Mouse (Mus musculus) megakaryocyte, embryonic 14.5 days (primary cell): Measurements from ENCODE around the gene Sox5. TPM values are rescaled to one million over a fixed set of nuclear protein-coding genes. Genes with fewer than 3 reads are reported as not detected.
A peak's percentile ranks its signal among the peaks of the same experiment; 100 is the strongest.

Experiments
- H3K27me3 ChIP-seq: replicated peaks from 2 replicates; pipeline ENCODE3; 2012; ENCODE audit warnings: inconsistent platforms
- H3K36me3 ChIP-seq: replicated peaks from 2 replicates; pipeline ENCODE3; 2012; ENCODE audit warnings: low read length, inconsistent platforms, mixed read lengths
- H3K4me1 ChIP-seq: 2 replicates; pipeline ENCODE4 v1.6.1; 2012; ENCODE audit warnings: inconsistent platforms
- H3K4me3 ChIP-seq: replicated peaks from 2 replicates; pipeline ENCODE3; 2012; ENCODE audit warnings: moderate library complexity, mild to moderate bottlenecking, inconsistent platforms
- H3K9me3 ChIP-seq: 2 replicates; pipeline ENCODE4 v1.6.1; 2012; ENCODE audit warnings: inconsistent platforms
- FLI1 ChIP-seq: IDR thresholded peaks from 2 replicates; pipeline ENCODE4 v1.6.1; 2012; ENCODE audit warnings: low read length, inconsistent platforms, mixed read lengths
- GATA1 ChIP-seq: IDR thresholded peaks from 3 replicates; pipeline ENCODE4 v1.6.1; 2012; ENCODE audit warnings: mixed read lengths, low read length, inconsistent platforms, borderline replicate concordance
- polyA plus RNA-seq: library from polyadenylated mRNA; stranded (reverse); fragments of >175 nt; gene quantifications from 2 replicates; pipeline ENCODE4 v1.2.3, GENCODE M21; 2012; ENCODE audit warnings: low replicate concordance; ENCODE audit not compliant: insufficient read depth

Gene Sox5
- polyA plus RNA-seq, 1 experiment = 0.07 TPM

GRCm38 (mm10) chr6:144693211-144693899 is 88.4 kb downstream of the Sox5 start:
- H3K4me1 ChIP-seq = peaks cover 41% of the 10 kb centered on the region
- TF ChIP-seq GATA1 = no peak
- no peak for TF ChIP-seq FLI1
- no peaks in the 10 kb centered on the region for H3K36me3 ChIP-seq
- no peak overlapping the region for H3K4me3 ChIP-seq
- H3K9me3 ChIP-seq = no peaks in the 10 kb centered on the region
- no peaks in the 10 kb centered on the region for H3K27me3 ChIP-seq

- Histone ChIP-seq H3K9me3 (no peaks in the 10 kb centered on the region), H3K36me3 (no peaks in the 10 kb centered on the region), H3K4me3 (no peak overlapping the region), H3K27me3 (no peaks in the 10 kb centered on the region), H3K4me1 (peaks cover 51% of the 10 kb centered on the region)
- TF ChIP-seq FLI1 (no peak), GATA1 (no peak)
These were observed 90.3 kb downstream of the Sox5 start for GRCm38 (mm10) chr6:144691298-144692041.

- no peaks in the 10 kb centered on the region for H3K27me3 ChIP-seq
- no peaks in the 10 kb centered on the region for H3K36me3 ChIP-seq
- peaks cover 40% of the 10 kb centered on the region for H3K4me1 ChIP-seq
- H3K9me3 ChIP-seq = no peaks in the 10 kb centered on the region
- no peak overlapping the region for H3K4me3 ChIP-seq
- TF ChIP-seq FLI1 (no peak), GATA1 (no peak)
These were observed 92.7 kb downstream of the Sox5 start for GRCm38 (mm10) chr6:144689076-144689475.

GRCm38 (mm10) chr6:144687681-144688080 is 94.1 kb downstream of the Sox5 start:
- no peaks in the 10 kb centered on the region for H3K9me3 ChIP-seq
- H3K27me3 ChIP-seq = no peaks in the 10 kb centered on the region
- TF ChIP-seq FLI1 = no peak
- TF ChIP-seq GATA1 = no peak
- H3K36me3 ChIP-seq = no peaks in the 10 kb centered on the region
- H3K4me1 ChIP-seq = peaks cover 31% of the 10 kb centered on the region
- no peak overlapping the region for H3K4me3 ChIP-seq

GRCm38 (mm10) chr6:144681045-144681789 is 100.6 kb downstream of the Sox5 start:
- TF ChIP-seq FLI1 = no peak
- no peak for TF ChIP-seq GATA1
- no peaks in the 10 kb centered on the region for H3K27me3 ChIP-seq
- H3K4me3 ChIP-seq = no peak overlapping the region
- peaks cover 28% of the 10 kb centered on the region for H3K4me1 ChIP-seq
- H3K36me3 ChIP-seq = no peaks in the 10 kb centered on the region
- H3K9me3 ChIP-seq = no peaks in the 10 kb centered on the region

GRCm38 (mm10) chr6:144677491-144678133 is 104.2 kb downstream of the Sox5 start:
- Histone ChIP-seq H3K4me1 (peaks cover 36% of the 10 kb centered on the region), H3K4me3 (peak overlapping the region; percentile 50), H3K27me3 (no peaks in the 10 kb centered on the region), H3K9me3 (no peaks in the 10 kb centered on the region), H3K36me3 (no peaks in the 10 kb centered on the region)
- no peak for TF ChIP-seq GATA1
- no peak for TF ChIP-seq FLI1

GRCm38 (mm10) chr6:144675111-144675510 is 106.7 kb downstream of the Sox5 start:
- TF ChIP-seq GATA1 = no peak
- TF ChIP-seq FLI1 = no peak
- no peaks in the 10 kb centered on the region for H3K9me3 ChIP-seq
- peaks cover 53% of the 10 kb centered on the region for H3K4me1 ChIP-seq
- no peak overlapping the region for H3K4me3 ChIP-seq
- no peaks in the 10 kb centered on the region for H3K36me3 ChIP-seq
- H3K27me3 ChIP-seq = no peaks in the 10 kb centered on the region

GRCm38 (mm10) chr6:144673906-144674305 is 107.9 kb downstream of the Sox5 start:
- no peak for TF ChIP-seq GATA1
- no peak for TF ChIP-seq FLI1
- peaks cover 58% of the 10 kb centered on the region for H3K4me1 ChIP-seq
- no peaks in the 10 kb centered on the region for H3K36me3 ChIP-seq
- H3K27me3 ChIP-seq = no peaks in the 10 kb centered on the region
- no peaks in the 10 kb centered on the region for H3K9me3 ChIP-seq
- no peak overlapping the region for H3K4me3 ChIP-seq

- H3K36me3 ChIP-seq = no peaks in the 10 kb centered on the region
- no peak overlapping the region for H3K4me3 ChIP-seq
- H3K27me3 ChIP-seq = no peaks in the 10 kb centered on the region
- peaks cover 5% of the 10 kb centered on the region for H3K9me3 ChIP-seq
- H3K4me1 ChIP-seq = peaks cover 44% of the 10 kb centered on the region
- no peak for TF ChIP-seq FLI1
- TF ChIP-seq GATA1 = no peak
These were observed 111.2 kb downstream of the Sox5 start for GRCm38 (mm10) chr6:144670433-144671167.
